Mouse (Mus musculus): ENCODE data around the gene Col1a1. TPM values are rescaled to one million over a fixed set of nuclear protein-coding genes. Genes with fewer than 3 reads are reported as not detected.

Gene Col1a1
- polyA plus RNA-seq, 1 experiment from 2014 or later = 353 TPM

GRCm38 (mm10) chr11:94924977-94925376 is 11.0 kb upstream of the Col1a1 start:
- ATAC-seq (replicated peaks; ENCODE audit: low FRiP score, low read depth) = no peak
- DNase-seq (ENCODE audit: low spot score) = no peak
- no peak overlapping the region for H3K9ac ChIP-seq (ENCODE audit: low read depth, low read length)
- H3K27me3 ChIP-seq (ENCODE audit: insufficient read depth, low read length) = no peaks in the 10 kb centered on the region
- H3K4me3 ChIP-seq (replicated peaks; ENCODE audit: low read depth, low read length) = no peak overlapping the region
- H3K9me3 ChIP-seq (replicated peaks; ENCODE audit: low read length) = no peaks in the 10 kb centered on the region
- no peak overlapping the region for H3K27ac ChIP-seq
- H3K4me1 ChIP-seq (replicated peaks; ENCODE audit: insufficient read depth, low read length) = peaks cover 21% of the 10 kb centered on the region
- no peaks in the 10 kb centered on the region for H3K36me3 ChIP-seq (ENCODE audit: insufficient read depth, low read length)
- 84% methylated on average over 4 of the region's 4 CpGs for WGBS
- no peak for TF ChIP-seq CTCF (IDR thresholded peaks at IDR 0.05; ENCODE audit: low read depth)
- H3K4me2 ChIP-seq (ENCODE audit: low read length) = no peak overlapping the region

- no peaks in the 10 kb centered on the region for H3K9me3 ChIP-seq (replicated peaks; ENCODE audit: low read length)
- H3K36me3 ChIP-seq (ENCODE audit: insufficient read depth, low read length) = no peaks in the 10 kb centered on the region
- H3K9ac ChIP-seq (ENCODE audit: low read depth, low read length) = no peak overlapping the region
- H3K27me3 ChIP-seq (ENCODE audit: insufficient read depth, low read length) = no peaks in the 10 kb centered on the region
- DNase-seq (ENCODE audit: low spot score) (peak; percentile 26), ATAC-seq (replicated peaks; ENCODE audit: low FRiP score, low read depth) (no peak)
- no peak overlapping the region for H3K4me3 ChIP-seq (replicated peaks; ENCODE audit: low read depth, low read length)
- peaks cover 25% of the 10 kb centered on the region for H3K4me1 ChIP-seq (replicated peaks; ENCODE audit: insufficient read depth, low read length)
- no peak overlapping the region for H3K27ac ChIP-seq
- no peak for TF ChIP-seq CTCF (IDR thresholded peaks at IDR 0.05; ENCODE audit: low read depth)
- 37% methylated on average over 11 of the region's 11 CpGs for WGBS
- H3K4me2 ChIP-seq (ENCODE audit: low read length) = no peak overlapping the region
Measured at GRCm38 (mm10) chr11:94926431-94926830, 9.6 kb upstream of the Col1a1 start.

GRCm38 (mm10) chr11:94927771-94928291 is 8.2 kb upstream of the Col1a1 start:
- whole genome bisulfite sequencing = 20% methylated on average over 5 of the region's 5 CpGs
- Histone ChIP-seq H3K27ac (peak overlapping the region; percentile 80), H3K9ac (ENCODE audit: low read depth, low read length) (0 out of 2 replicates have a peak overlapping the region, but pooled peaks have one; percentile 14), H3K36me3 (ENCODE audit: insufficient read depth, low read length) (no peaks in the 10 kb centered on the region), H3K4me3 (replicated peaks; ENCODE audit: low read depth, low read length) (no peak overlapping the region), H3K4me1 (replicated peaks; ENCODE audit: insufficient read depth, low read length) (peaks cover 25% of the 10 kb centered on the region), H3K4me2 (ENCODE audit: low read length) (no peak overlapping the region), H3K9me3 (replicated peaks; ENCODE audit: low read length) (no peaks in the 10 kb centered on the region), H3K27me3 (ENCODE audit: insufficient read depth, low read length) (no peaks in the 10 kb centered on the region)
- DNase-seq (ENCODE audit: low spot score) = peak; percentile 61
- no peak for ATAC-seq (replicated peaks; ENCODE audit: low FRiP score, low read depth)
- no peak for TF ChIP-seq CTCF (IDR thresholded peaks at IDR 0.05; ENCODE audit: low read depth)

GRCm38 (mm10) chr11:94928820-94929219 is 7.2 kb upstream of the Col1a1 start:
- Histone ChIP-seq H3K27me3 (ENCODE audit: insufficient read depth, low read length) (no peaks in the 10 kb centered on the region), H3K4me1 (replicated peaks; ENCODE audit: insufficient read depth, low read length) (peaks cover 30% of the 10 kb centered on the region), H3K9me3 (replicated peaks; ENCODE audit: low read length) (no peaks in the 10 kb centered on the region), H3K9ac (ENCODE audit: low read depth, low read length) (0 out of 2 replicates have a peak overlapping the region, but pooled peaks have one; percentile 18), H3K4me3 (replicated peaks; ENCODE audit: low read depth, low read length) (no peak overlapping the region), H3K4me2 (ENCODE audit: low read length) (peak overlapping the region; percentile 21; the same call in 1 of the 2 replicates), H3K27ac (peak overlapping the region; percentile 92), H3K36me3 (ENCODE audit: insufficient read depth, low read length) (no peaks in the 10 kb centered on the region)
- WGBS = 4% methylated on average over 13 of the region's 13 CpGs
- DNase-seq (ENCODE audit: low spot score) (peak; percentile 96), ATAC-seq (replicated peaks; ENCODE audit: low FRiP score, low read depth) (peak; percentile 93)
- TF ChIP-seq CTCF (IDR thresholded peaks at IDR 0.05; ENCODE audit: low read depth) = no peak

- peak overlapping the region; percentile 21; the same call in 1 of the 2 replicates for H3K4me2 ChIP-seq (ENCODE audit: low read length)
- DNase-seq (ENCODE audit: low spot score) = peak; percentile 41
- no peaks in the 10 kb centered on the region for H3K36me3 ChIP-seq (ENCODE audit: insufficient read depth, low read length)
- TF ChIP-seq CTCF (IDR thresholded peaks at IDR 0.05; ENCODE audit: low read depth) = no peak
- H3K27me3 ChIP-seq (ENCODE audit: insufficient read depth, low read length) = no peaks in the 10 kb centered on the region
- H3K9ac ChIP-seq (ENCODE audit: low read depth, low read length) = no peak overlapping the region
- peak overlapping the region; percentile 92 for H3K27ac ChIP-seq
- no peaks in the 10 kb centered on the region for H3K9me3 ChIP-seq (replicated peaks; ENCODE audit: low read length)
- WGBS = 33% methylated on average over 9 of the region's 9 CpGs
- H3K4me3 ChIP-seq (replicated peaks; ENCODE audit: low read depth, low read length) = no peak overlapping the region
- peaks cover 34% of the 10 kb centered on the region for H3K4me1 ChIP-seq (replicated peaks; ENCODE audit: insufficient read depth, low read length)
- ATAC-seq (replicated peaks; ENCODE audit: low FRiP score, low read depth) = no peak
Measured at GRCm38 (mm10) chr11:94929599-94929998, 6.4 kb upstream of the Col1a1 start.

GRCm38 (mm10) chr11:94930151-94930550 is 5.9 kb upstream of the Col1a1 start:
- Histone ChIP-seq H3K36me3 (ENCODE audit: insufficient read depth, low read length) (no peaks in the 10 kb centered on the region), H3K4me2 (ENCODE audit: low read length) (no peak overlapping the region), H3K4me1 (replicated peaks; ENCODE audit: insufficient read depth, low read length) (peaks cover 34% of the 10 kb centered on the region), H3K27ac (peak overlapping the region; percentile 92), H3K9me3 (replicated peaks; ENCODE audit: low read length) (no peaks in the 10 kb centered on the region), H3K27me3 (ENCODE audit: insufficient read depth, low read length) (0 out of 2 replicates have a peak, but pooled peaks cover 3% of the 10 kb centered on the region), H3K9ac (ENCODE audit: low read depth, low read length) (no peak overlapping the region), H3K4me3 (replicated peaks; ENCODE audit: low read depth, low read length) (no peak overlapping the region)
- no peak for DNase-seq (ENCODE audit: low spot score)
- no peak for ATAC-seq (replicated peaks; ENCODE audit: low FRiP score, low read depth)
- WGBS = 37% methylated on average over 4 of the region's 4 CpGs
- no peak for TF ChIP-seq CTCF (IDR thresholded peaks at IDR 0.05; ENCODE audit: low read depth)
